Mouse (Mus musculus) adrenal gland, adult 18-20 months (tissue): Measurements from ENCODE around the gene Sco2. TPM values are rescaled to one million over a fixed set of nuclear protein-coding genes. Genes with fewer than 3 reads are reported as not detected.

Source experiments
- DNase-seq, 2 experiments: peaks; one replicate each; pipeline ENCODE4 v3.0.0; 2021 to 2022; ENCODE audit warnings: low spot score in 2 of 2
- total RNA-seq, 2 experiments: library from RNA; stranded (reverse); gene quantifications; 1 replicate in 1 of 2; 2 replicates in 1 of 2; pipeline ENCODE4 v1.2.3; 2021

The Sco2 gene
- total RNA-seq, 2 experiments from 2014 or later, result 31.9 to 33.3 TPM

- DNase-seq, result no peak
Observed at GRCm38 (mm10) chr15:89374340-89374739, 694 bp upstream of the Sco2 start.

- DNase-seq, result peak; percentile 76 to 84
Observed at GRCm38 (mm10) chr15:89373027-89373761, 452 bp downstream of the Sco2 start.

DNA sequence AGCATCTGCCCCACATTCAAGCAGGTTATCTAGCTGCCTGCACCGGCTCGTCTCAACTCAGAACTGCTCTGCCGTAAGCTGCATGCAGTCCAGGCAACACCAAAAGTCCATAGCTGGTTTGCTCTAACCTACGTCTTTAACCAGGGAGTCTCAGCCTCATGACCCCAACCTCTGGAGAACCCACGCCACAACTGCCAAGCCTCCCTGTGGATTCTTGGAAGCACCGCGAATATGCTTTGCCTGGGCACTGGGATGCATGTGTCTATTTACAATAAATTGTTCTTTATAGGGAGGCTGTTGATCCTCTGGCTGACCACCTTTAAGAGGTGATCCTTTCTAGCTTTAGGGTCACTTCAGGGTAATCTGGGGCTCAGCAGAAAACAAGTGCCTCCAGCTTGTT, 1.1 kb downstream of the Sco2 start:
- DNase-seq, result no peak

DNA sequence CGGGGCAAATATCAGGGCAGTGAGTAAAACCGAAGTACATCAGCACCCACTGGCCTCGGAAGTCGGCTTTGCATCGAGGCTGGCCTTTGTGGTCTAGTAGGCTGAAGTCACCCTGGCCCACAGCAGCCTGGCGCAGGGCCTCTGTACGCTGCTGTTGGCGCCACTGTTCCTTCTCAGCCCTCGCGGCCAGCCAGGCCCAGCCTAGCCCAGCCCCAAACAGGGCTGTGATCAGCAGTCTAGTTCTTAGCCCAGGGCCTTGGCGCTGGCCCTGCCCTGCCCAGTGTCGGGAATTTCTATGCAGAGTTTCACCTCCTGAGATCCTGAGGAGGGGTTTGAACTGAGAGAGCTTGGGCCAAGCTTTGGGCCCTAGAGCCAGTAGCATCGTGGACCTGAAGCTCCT, 1.6 kb downstream of the Sco2 start:
- DNase-seq, result no peak

DNA sequence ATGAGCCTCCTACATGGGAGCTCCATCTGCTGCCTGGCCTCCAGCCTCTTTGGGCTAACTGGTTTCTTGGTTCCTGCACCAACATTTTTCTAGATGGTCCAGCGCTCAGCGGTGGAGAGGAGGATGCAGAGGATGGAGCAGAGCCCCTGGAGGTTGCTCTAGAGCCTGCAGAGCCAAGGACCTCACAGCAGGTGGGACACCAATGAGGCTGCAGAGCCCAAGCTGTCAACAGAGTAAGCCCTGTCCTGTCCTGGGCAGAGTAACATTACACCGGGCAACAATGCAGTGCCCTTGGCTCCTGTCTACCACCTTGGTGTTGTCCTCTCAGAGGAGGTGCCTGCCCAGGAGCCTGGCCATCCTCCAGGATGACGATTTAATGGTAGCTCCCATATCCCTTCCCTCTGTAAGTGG, 8.5 kb downstream of the Sco2 start:
- DNase-seq, result no peak

DNA sequence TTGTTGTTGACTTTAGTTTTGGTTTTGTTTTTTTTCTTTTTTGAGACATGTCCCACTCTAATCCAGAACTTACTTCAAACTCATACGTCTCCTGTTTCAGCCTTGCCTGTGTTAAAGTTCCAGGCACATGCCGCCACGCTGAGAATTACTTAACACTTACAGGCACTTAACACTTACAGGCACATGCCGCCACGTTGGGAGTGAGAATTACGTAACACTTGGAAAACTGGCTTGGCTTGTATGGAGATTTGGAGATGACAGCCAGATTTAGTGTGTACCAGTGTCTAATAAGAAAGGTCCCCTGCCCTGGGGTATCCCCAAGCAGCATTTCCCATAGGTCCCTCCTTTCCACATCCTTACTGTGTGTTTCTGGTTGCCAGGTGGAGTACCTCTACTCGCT, 10.6 kb downstream of the Sco2 start:
- no peak for DNase-seq

DNA sequence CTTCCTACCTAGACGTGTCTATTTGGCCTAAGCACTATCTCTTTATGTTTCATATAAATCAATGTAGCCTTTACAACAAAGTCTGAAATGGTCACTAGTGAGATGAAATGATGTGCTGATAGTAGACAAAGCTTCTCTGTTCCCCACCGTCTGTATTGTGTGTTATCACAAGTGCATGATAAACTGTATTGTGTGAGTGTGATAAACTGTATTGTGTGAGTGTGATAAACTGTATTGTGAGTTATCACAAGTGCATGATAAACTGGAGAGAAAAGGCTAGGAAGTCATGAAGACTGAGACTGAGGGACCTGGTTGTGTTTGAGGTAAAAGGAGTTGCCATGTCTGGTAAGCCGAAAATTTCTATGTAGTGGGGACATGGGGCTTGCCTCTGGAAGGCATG, 14.9 kb downstream of the Sco2 start:
- DNase-seq, result no peak

GRCm38 (mm10) chr15:89356372-89356771, 17.3 kb downstream of the Sco2 start:
- DNase-seq, result no peak

DNA sequence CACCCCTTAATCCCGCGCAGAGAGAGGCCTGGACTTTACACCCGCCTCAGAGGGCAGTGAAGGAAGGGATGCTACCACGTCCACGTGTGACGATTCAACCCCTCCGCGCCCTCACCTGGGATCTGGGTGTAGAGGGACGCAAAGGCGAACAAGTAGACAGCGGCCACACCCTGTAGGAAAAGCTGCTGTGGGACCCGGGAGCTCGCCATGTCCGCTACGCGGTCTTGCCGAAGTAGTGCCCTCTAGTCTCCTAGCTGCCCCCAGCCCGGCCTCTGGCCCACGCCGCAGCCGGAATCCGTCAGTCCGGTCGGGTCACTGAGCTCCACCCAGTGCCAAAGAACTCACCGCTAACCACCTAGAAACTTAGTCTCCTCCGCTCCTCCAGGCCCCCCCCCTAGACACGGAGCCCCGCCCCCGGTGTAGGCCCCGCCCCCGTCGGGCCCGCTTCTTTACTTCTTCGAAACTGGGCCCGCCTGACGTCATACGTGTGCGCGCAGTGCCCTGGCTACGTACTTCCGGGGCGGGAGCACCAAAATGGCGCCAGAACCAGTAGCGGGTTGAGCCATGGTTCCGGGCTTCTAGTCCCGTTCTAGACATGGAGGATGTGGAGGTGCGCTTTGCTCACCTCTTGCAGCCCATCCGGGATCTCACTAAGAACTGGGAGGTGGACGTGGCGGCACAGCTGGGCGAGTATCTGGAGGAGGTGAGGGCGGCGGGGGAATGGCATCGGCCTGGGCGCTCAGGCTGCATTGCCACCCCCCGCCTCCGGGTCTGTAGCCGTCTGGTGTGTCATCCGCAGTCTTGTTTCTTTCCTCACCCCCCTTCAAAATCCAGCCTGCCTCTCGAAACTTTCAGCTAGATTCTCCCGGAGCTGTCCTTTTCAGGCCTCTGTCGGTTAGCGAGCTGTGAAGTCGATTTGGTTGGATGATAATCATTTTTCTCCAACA, 18.1 kb downstream of the Sco2 start, which contains the start of the genes Lmf2 and Ncaph2:
Gene Lmf2, minus strand, starts transcription at position 419 of the 947 bp plus-strand sequence.
Gene Ncaph2, plus strand, starts transcription at position 479 of the 947 bp plus-strand sequence.
- DNase-seq, result peak; percentile 97

- DNase-seq, result no peak
Observed at GRCm38 (mm10) chr15:89354455-89354854, 19.2 kb downstream of the Sco2 start.

- no peak for DNase-seq
Observed at GRCm38 (mm10) chr15:89353837-89354236, 19.8 kb downstream of the Sco2 start.

DNA sequence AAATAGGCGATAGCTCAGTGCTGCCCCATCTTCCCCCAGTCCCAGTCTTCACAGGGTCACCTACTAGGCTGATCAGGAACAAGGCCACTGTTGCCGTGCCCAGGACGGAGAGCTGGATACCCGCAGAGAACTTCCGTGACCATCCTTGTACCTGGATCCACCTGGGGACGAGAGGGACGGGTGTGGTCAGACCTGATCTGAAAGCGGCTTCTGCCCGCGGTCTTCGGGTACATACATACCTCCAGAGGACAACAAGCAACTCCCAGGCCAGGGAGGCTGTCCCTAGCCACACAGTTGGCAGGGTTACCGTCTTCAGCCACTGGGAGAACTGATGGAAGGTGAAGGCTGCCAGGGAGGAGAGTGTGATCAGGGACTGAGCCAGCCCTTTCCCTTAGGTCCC, 20.9 kb downstream of the Sco2 start:
- no peak for DNase-seq

GRCm38 (mm10) chr15:89352054-89352453, 21.6 kb downstream of the Sco2 start:
- no peak for DNase-seq

DNA sequence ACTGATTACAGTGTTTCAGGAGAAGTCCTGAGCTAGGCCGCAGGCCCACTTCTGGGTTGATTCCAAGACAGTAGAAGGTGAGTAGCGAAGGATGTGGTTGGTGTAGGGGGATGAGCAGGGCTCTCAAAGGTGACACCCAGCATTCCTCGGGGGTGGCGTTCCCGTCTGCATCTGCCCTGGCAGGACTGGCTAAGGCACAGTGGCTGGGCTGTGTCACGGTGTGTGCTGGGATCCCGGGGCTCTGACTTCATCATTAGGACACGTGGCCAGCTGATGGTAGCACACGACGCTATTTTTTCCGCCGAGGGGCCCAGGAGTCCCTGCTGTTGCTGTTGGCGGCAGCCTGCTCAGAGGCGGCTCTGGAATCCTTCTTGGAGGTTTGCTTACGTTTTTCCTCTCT, 22.3 kb downstream of the Sco2 start:
- DNase-seq, result no peak

DNA sequence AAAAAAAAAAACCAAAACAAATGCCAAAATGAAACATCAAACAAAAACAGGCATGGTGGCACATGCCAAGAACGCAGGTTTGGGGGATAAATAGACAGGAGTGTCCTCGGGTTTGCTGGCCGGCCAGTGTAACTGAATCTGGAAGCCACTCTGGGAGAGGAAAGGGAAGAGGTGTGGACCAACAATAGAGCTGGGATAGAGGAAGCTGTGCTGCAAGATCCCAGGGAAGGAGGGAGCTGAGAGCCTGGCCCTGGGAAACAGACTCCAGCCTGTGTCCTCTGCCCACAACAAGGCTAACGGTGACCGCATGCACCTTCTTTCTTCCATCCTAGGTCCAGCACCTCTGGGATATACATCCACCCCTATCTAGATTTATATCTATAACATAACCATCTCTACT, 23.2 kb downstream of the Sco2 start:
- DNase-seq, result no peak

DNA sequence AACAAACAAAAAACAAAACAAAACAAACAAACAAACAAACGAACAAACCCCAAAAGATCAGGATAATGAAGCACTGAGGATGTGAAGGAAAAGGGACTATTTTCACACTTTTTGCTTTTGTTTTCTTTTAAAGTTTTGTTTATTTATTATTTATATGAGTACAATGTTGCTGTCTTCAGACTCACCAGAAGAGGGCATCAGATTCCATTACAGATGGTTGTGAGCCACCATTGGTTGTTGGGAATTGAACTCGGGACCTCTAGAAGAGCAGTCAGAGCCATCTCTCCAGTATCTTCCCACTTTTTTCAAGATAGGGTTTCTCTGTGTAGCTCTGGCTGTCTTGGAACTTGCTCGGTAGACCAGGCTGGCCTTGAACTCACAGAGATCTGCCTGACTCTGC, 30.3 kb downstream of the Sco2 start:
- no peak for DNase-seq

GRCm38 (mm10) chr15:89341678-89342077, 32.0 kb downstream of the Sco2 start:
- DNase-seq, result no peak

- DNase-seq, result no peak
Observed at GRCm38 (mm10) chr15:89340136-89340535, 33.5 kb downstream of the Sco2 start.

DNA sequence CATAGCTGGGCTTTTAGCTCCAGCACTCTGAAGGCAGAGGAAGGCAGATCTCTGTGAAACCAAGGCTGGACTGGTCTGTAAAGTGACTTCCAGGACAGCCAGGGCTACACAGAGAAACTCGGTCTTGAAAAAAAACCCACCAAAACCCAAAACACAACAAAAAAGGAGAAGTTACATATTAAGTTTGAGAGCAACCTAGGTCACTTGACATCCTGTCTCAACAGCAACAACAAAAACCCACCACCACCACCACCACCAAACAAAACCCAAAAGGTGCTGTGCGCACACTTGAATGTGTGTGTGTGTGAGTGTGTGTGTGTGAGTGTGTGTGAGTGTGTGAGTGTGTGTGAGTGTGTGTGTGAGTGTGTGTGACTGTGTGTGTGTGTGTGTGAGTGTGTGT, 34.0 kb downstream of the Sco2 start:
- no peak for DNase-seq

DNA sequence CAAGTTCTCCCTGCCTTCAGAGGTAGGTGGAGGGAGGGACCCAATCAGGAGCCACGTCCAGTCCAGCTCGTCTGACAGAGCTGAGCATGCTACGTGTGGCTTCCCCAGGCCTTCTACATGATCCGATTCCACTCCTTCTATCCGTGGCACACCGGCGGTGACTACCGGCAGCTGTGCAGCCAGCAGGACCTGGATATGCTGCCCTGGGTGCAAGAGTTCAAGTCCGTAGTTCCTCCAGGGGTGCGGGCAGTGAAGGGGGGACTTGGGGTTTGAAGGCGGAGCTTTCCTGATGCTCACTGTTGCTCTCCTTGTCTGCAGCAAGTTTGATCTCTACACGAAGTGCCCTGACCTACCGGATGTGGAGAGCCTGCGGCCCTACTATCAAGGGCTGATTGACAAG, 37.2 kb downstream of the Sco2 start:
- DNase-seq, result no peak

GRCm38 (mm10) chr15:89334774-89335537, 38.7 kb downstream of the Sco2 start:
- DNase-seq, result no peak
